Mouse (Mus musculus): ENCODE measurements around the gene Atp13a2. TPM values are rescaled to one million over a fixed set of nuclear protein-coding genes. Genes with fewer than 3 reads are reported as not detected.

Atp13a2 gene
- total and polyA plus RNA-seq, 3 experiments, result 29.0 to 65.4 TPM; not detected in 1

GRCm38 (mm10) chr4:140950574-140950973, 36.1 kb upstream of the Atp13a2 start:
- Histone ChIP-seq H3K9ac (ENCODE audit: control insufficient read depth, low read depth, low read length, poor library complexity, severe bottlenecking) (no peak overlapping the region), H3K4me3 (ENCODE audit: control insufficient read depth in 1 of 2, insufficient read depth in 1 of 2, low read depth in 2 of 2, low read length in 2 of 2) (no peak overlapping the region), H3K9me3 (replicated peaks; ENCODE audit: insufficient read depth, low read length) (no peaks in the 10 kb centered on the region), H3K79me2 (ENCODE audit: control insufficient read depth, insufficient read depth, low read length, poor library complexity) (no peaks in the 10 kb centered on the region), H3K27me3 (ENCODE audit: control insufficient read depth in 1 of 2, insufficient read depth in 2 of 2, low read length in 2 of 2) (no peaks in the 10 kb centered on the region; a peak in 1 of 4 replicates), H3K36me3 (ENCODE audit: control insufficient read depth in 1 of 2, insufficient read depth in 2 of 2, low read length in 2 of 2) (peaks cover 0 to 11% of the 10 kb centered on the region in 2 experiments; a peak in 2 of 4 replicates), H3K4me1 (ENCODE audit: control insufficient read depth in 1 of 2, insufficient read depth in 2 of 2, low read length in 2 of 2) (peaks cover 2 to 25% of the 10 kb centered on the region in 2 experiments; a peak in 3 of 4 replicates), H3K27ac (ENCODE audit: control insufficient read depth, low read depth, low read length) (no peak overlapping the region)
- no peak for DNase-seq (ENCODE audit: low read depth, low spot score)
- TF ChIP-seq MYB (IDR thresholded peaks at IDR 0.05; ENCODE audit: low read depth, low read length) (no peak), TCF12 (IDR thresholded peaks at IDR 0.05; ENCODE audit: low read depth, low read length) (no peak), GABPA (IDR thresholded peaks at IDR 0.05; ENCODE audit: low read depth, low read length) (no peak), MXI1 (IDR thresholded peaks at IDR 0.05; ENCODE audit: low read depth, low read length) (no peak), CHD1 (IDR thresholded peaks at IDR 0.05; ENCODE audit: low read depth, low read length) (no peak), GATA1 (IDR thresholded peaks at IDR 0.05; ENCODE audit: low read depth, low read length) (no peak)

GRCm38 (mm10) chr4:140951861-140952641, 34.6 kb upstream of the Atp13a2 start:
- no peaks in the 10 kb centered on the region for H3K79me2 ChIP-seq (ENCODE audit: control insufficient read depth, insufficient read depth, low read length, poor library complexity)
- TF ChIP-seq CHD1 (IDR thresholded peaks at IDR 0.05; ENCODE audit: low read depth, low read length), result no peak
- no peak for TF ChIP-seq RCOR1 (IDR thresholded peaks at IDR 0.05; ENCODE audit: low read depth, low read length)
- TF ChIP-seq EP300 (IDR thresholded peaks at IDR 0.05; ENCODE audit: low read depth in 1 of 2, low read length in 2 of 2), result no peak
- TF ChIP-seq MXI1 (IDR thresholded peaks at IDR 0.05; ENCODE audit: low read depth, low read length), result no peak
- TF ChIP-seq POLR2AphosphoS5 (IDR thresholded peaks at IDR 0.05; ENCODE audit: borderline replicate concordance, low read depth, low read length), result no peak
- TF ChIP-seq TBP (IDR thresholded peaks at IDR 0.05; ENCODE audit: low read depth, low read length), result no peak
- TF ChIP-seq POLR2AphosphoS2 (IDR thresholded peaks at IDR 0.05; ENCODE audit: low read length), result no peak
- TF ChIP-seq RAD21 (IDR thresholded peaks at IDR 0.05; ENCODE audit: low read depth, low read length), result no peak
- no peak for TF ChIP-seq GABPA (IDR thresholded peaks at IDR 0.05; ENCODE audit: low read depth, low read length)
- no peak for TF ChIP-seq MAX (IDR thresholded peaks at IDR 0.05; ENCODE audit: low read length)
- TF ChIP-seq NELFE (IDR thresholded peaks at IDR 0.05; ENCODE audit: low read depth, low read length), result no peak
- TF ChIP-seq ZKSCAN1 (IDR thresholded peaks at IDR 0.05; ENCODE audit: low read depth, low read length), result no peak
- TF ChIP-seq E2F4 (IDR thresholded peaks at IDR 0.05; ENCODE audit: borderline replicate concordance, low read depth, low read length), result no peak
- TF ChIP-seq BHLHE40 (IDR thresholded peaks at IDR 0.05; ENCODE audit: borderline replicate concordance, low read depth, low read length), result no peak
- TF ChIP-seq MEF2A (IDR thresholded peaks at IDR 0.05; ENCODE audit: extremely low read depth, insufficient replicate concordance, low read depth, low read length, poor library complexity, severe bottlenecking), result no peak
- TF ChIP-seq ZNF384 (IDR thresholded peaks at IDR 0.05; ENCODE audit: low read depth, low read length), result no peak
- no peak for TF ChIP-seq USF1 (IDR thresholded peaks at IDR 0.05; ENCODE audit: low read depth, low read length)
- TF ChIP-seq MAFK (IDR thresholded peaks at IDR 0.05; ENCODE audit: borderline replicate concordance, low read depth, low read length), result no peak
- TF ChIP-seq ZC3H11A (IDR thresholded peaks at IDR 0.05; ENCODE audit: low read depth, low read length), result no peak
- H3K27me3 ChIP-seq (ENCODE audit: control insufficient read depth in 1 of 2, insufficient read depth in 2 of 2, low read length in 2 of 2), result no peaks in the 10 kb centered on the region; a peak in 1 of 4 replicates
- no peak overlapping the region for H3K4me3 ChIP-seq (ENCODE audit: control insufficient read depth in 1 of 2, insufficient read depth in 1 of 2, low read depth in 2 of 2, low read length in 2 of 2)
- no peaks in the 10 kb centered on the region for H3K9me3 ChIP-seq (replicated peaks; ENCODE audit: insufficient read depth, low read length)
- peaks cover 0 to under 1% of the 10 kb centered on the region in 2 experiments; a peak in 1 of 4 replicates for H3K36me3 ChIP-seq (ENCODE audit: control insufficient read depth in 1 of 2, insufficient read depth in 2 of 2, low read length in 2 of 2)
- no peak for DNase-seq (ENCODE audit: low read depth, low spot score)
- H3K27ac ChIP-seq (ENCODE audit: control insufficient read depth, low read depth, low read length), result no peak overlapping the region
- no peak overlapping the region for H3K9ac ChIP-seq (ENCODE audit: control insufficient read depth, low read depth, low read length, poor library complexity, severe bottlenecking)
- H3K4me1 ChIP-seq (ENCODE audit: control insufficient read depth in 1 of 2, insufficient read depth in 2 of 2, low read length in 2 of 2), result peaks cover 0 to 11% of the 10 kb centered on the region in 2 experiments; a peak in 2 of 4 replicates

Measured in MEL (cell line).